Mouse (Mus musculus): ENCODE measurements around the gene I830077J02Rik.
"Not testable (repeated sequence)": the region's sequence is repeated elsewhere in the genome, so short reads cannot be mapped to it uniquely, and the experiment has no call there.

I830077J02Rik gene

GRCm38 (mm10) chr3:105932240-105933071 is at the start of gene I830077J02Rik:
I830077J02Rik (minus strand) TSS chr3:105932664.
- no peak for DNase-seq (ENCODE audit: low spot score)

- no peak for DNase-seq (ENCODE audit: low spot score)
Measured at GRCm38 (mm10) chr3:105974174-105974573, 41.7 kb upstream of the I830077J02Rik start.

GRCm38 (mm10) chr3:105973411-105973810 is 40.9 kb upstream of the I830077J02Rik start, which contains the start of gene Ovgp1:
Ovgp1 (plus strand) TSS chr3:105973711.
- no peak for DNase-seq (ENCODE audit: low spot score)

- DNase-seq (ENCODE audit: low spot score) = no peak
Measured at GRCm38 (mm10) chr3:105971831-105972446, 39.5 kb upstream of the I830077J02Rik start.

GRCm38 (mm10) chr3:105960700-105961099 is 28.2 kb upstream of the I830077J02Rik start:
- no peak for DNase-seq (ENCODE audit: low spot score)

GRCm38 (mm10) chr3:105959999-105960398 is 27.5 kb upstream of the I830077J02Rik start, which contains the start of gene Atp5f1:
Atp5f1 (minus strand) TSS chr3:105960099.
- no peak for DNase-seq (ENCODE audit: low spot score)

- no peak for DNase-seq (ENCODE audit: low spot score)
Measured at GRCm38 (mm10) chr3:105959585-105959984, 27.1 kb upstream of the I830077J02Rik start.

- peak; percentile 99 for DNase-seq (ENCODE audit: low spot score)
Measured at GRCm38 (mm10) chr3:105958974-105959580, 26.6 kb upstream of the I830077J02Rik start, which contains the start of gene Wdr77. Wdr77 (plus strand) TSS chr3:105959369.

GRCm38 (mm10) chr3:105958204-105958603 is 25.7 kb upstream of the I830077J02Rik start:
- no peak for DNase-seq (ENCODE audit: low spot score)

- DNase-seq (ENCODE audit: low spot score) = no peak
Measured at GRCm38 (mm10) chr3:105957235-105957634, 24.8 kb upstream of the I830077J02Rik start.

GRCm38 (mm10) chr3:105951348-105951747 is 18.9 kb upstream of the I830077J02Rik start:
- no peak for DNase-seq (ENCODE audit: low spot score)

- no peak for DNase-seq (ENCODE audit: low spot score)
Measured at GRCm38 (mm10) chr3:105936111-105936510, 3.6 kb upstream of the I830077J02Rik start.

GRCm38 (mm10) chr3:105935033-105935432 is 2.6 kb upstream of the I830077J02Rik start:
- DNase-seq (ENCODE audit: low spot score) = no peak

GRCm38 (mm10) chr3:105933926-105934325 is 1.5 kb upstream of the I830077J02Rik start:
- no peak for DNase-seq (ENCODE audit: low spot score)

- no peak for DNase-seq (ENCODE audit: low spot score)
Measured at GRCm38 (mm10) chr3:105931095-105931494, 1.4 kb downstream of the I830077J02Rik start.

- DNase-seq (ENCODE audit: low spot score) = no peak
Measured at GRCm38 (mm10) chr3:105929821-105930220, 2.6 kb downstream of the I830077J02Rik start.

GRCm38 (mm10) chr3:105928781-105929180 is 3.7 kb downstream of the I830077J02Rik start:
- DNase-seq (ENCODE audit: low spot score) = no peak

GRCm38 (mm10) chr3:105928195-105928569 is 4.3 kb downstream of the I830077J02Rik start:
- no peak for DNase-seq (ENCODE audit: low spot score)

GRCm38 (mm10) chr3:105927561-105928194 is 4.8 kb downstream of the I830077J02Rik start:
- DNase-seq (ENCODE audit: low spot score) = no peak

GRCm38 (mm10) chr3:105924616-105925015 is 7.8 kb downstream of the I830077J02Rik start:
- no peak for DNase-seq (ENCODE audit: low spot score)

- DNase-seq (ENCODE audit: low spot score) = no peak
Measured at GRCm38 (mm10) chr3:105921959-105922358, 10.5 kb downstream of the I830077J02Rik start.

GRCm38 (mm10) chr3:105920743-105921142 is 11.7 kb downstream of the I830077J02Rik start:
- DNase-seq (ENCODE audit: low spot score) = not testable (repeated sequence)

Data from yolk sac, embryonic 10.5 days (tissue).